Mouse (Mus musculus): ENCODE data around the gene Acss3.

- TF ChIP-seq EP300 (IDR thresholded peaks at IDR 0.05; ENCODE audit: low read depth) (no peak), CTCF (IDR thresholded peaks at IDR 0.05; ENCODE audit: low read depth) (no peak)
These were observed 73.0 kb downstream of the Acss3 start for GRCm38 (mm10) chr10:107050489-107050888.
